Mouse (Mus musculus): Measurements from ENCODE around the gene Mms19.

Gene Mms19

GRCm38 (mm10) chr19:41908736-41909135 lies 72.2 kb downstream of the Mms19 start:
- in situ Hi-C loops (cut with MboI; ENCODE audit: low pct_unique_long_range_greater_than_20kb in 1 of 2, low sequenced_read_pairs in 2 of 2, unreplicated experiment in 1 of 2), result no loop called here

GRCm38 (mm10) chr19:41907079-41907760 lies 73.7 kb downstream of the Mms19 start:
- in situ Hi-C loops (cut with MboI; ENCODE audit: low pct_unique_long_range_greater_than_20kb in 1 of 2, low sequenced_read_pairs in 2 of 2, unreplicated experiment in 1 of 2), result no loop called here

- in situ Hi-C loops (cut with MboI; ENCODE audit: low pct_unique_long_range_greater_than_20kb in 1 of 2, low sequenced_read_pairs in 2 of 2, unreplicated experiment in 1 of 2), result no loop called here
Observed at GRCm38 (mm10) chr19:41906311-41907078, 74.5 kb downstream of the Mms19 start.

- in situ Hi-C loops (cut with MboI; ENCODE audit: low pct_unique_long_range_greater_than_20kb in 1 of 2, low sequenced_read_pairs in 2 of 2, unreplicated experiment in 1 of 2), result no loop called here
Observed at GRCm38 (mm10) chr19:41905246-41905645, 75.7 kb downstream of the Mms19 start.

- in situ Hi-C loops (cut with MboI; ENCODE audit: low pct_unique_long_range_greater_than_20kb in 1 of 2, low sequenced_read_pairs in 2 of 2, unreplicated experiment in 1 of 2), result no loop called here
Observed at GRCm38 (mm10) chr19:41902848-41903593, 77.9 kb downstream of the Mms19 start.

- in situ Hi-C loops (cut with MboI; ENCODE audit: low pct_unique_long_range_greater_than_20kb in 1 of 2, low sequenced_read_pairs in 2 of 2, unreplicated experiment in 1 of 2), result no loop called here
Observed at GRCm38 (mm10) chr19:41901696-41902095, 79.3 kb downstream of the Mms19 start.

- in situ Hi-C loops (cut with MboI; ENCODE audit: low pct_unique_long_range_greater_than_20kb in 1 of 2, low sequenced_read_pairs in 2 of 2, unreplicated experiment in 1 of 2), result no loop called here
Observed at GRCm38 (mm10) chr19:41900495-41901090, 80.4 kb downstream of the Mms19 start.

GRCm38 (mm10) chr19:41898860-41899259 lies 82.1 kb downstream of the Mms19 start:
- in situ Hi-C loops (cut with MboI; ENCODE audit: low pct_unique_long_range_greater_than_20kb in 1 of 2, low sequenced_read_pairs in 2 of 2, unreplicated experiment in 1 of 2), result no loop called here

- in situ Hi-C loops (cut with MboI; ENCODE audit: low pct_unique_long_range_greater_than_20kb in 1 of 2, low sequenced_read_pairs in 2 of 2, unreplicated experiment in 1 of 2), result no loop called here
Observed at GRCm38 (mm10) chr19:41896319-41896711, 84.6 kb downstream of the Mms19 start.

- in situ Hi-C loops (cut with MboI; ENCODE audit: low pct_unique_long_range_greater_than_20kb in 1 of 2, low sequenced_read_pairs in 2 of 2, unreplicated experiment in 1 of 2), result no loop called here
Observed at GRCm38 (mm10) chr19:41895460-41896318, 85.3 kb downstream of the Mms19 start, which contains the start of gene Rrp12. TSS of gene Rrp12 (minus strand) at chr19:41896173.

- in situ Hi-C loops (cut with MboI; ENCODE audit: low pct_unique_long_range_greater_than_20kb in 1 of 2, low sequenced_read_pairs in 2 of 2, unreplicated experiment in 1 of 2), result no loop called here
Observed at GRCm38 (mm10) chr19:41894959-41895358, 86.0 kb downstream of the Mms19 start.

All from mouse embryonic stem cell (cell line).